Mouse (Mus musculus): ENCODE results near the gene Wipi2. TPM values are rescaled to one million over a fixed set of nuclear protein-coding genes. Genes with fewer than 3 reads are reported as not detected.

The Wipi2 gene
- total and polyA plus RNA-seq, 3 experiments = 10.9 to 42.8 (median 42.7) TPM

- DNase-seq (ENCODE audit: low spot score) = no peak
- peaks cover 72% of the 10 kb centered on the region for H3K36me3 ChIP-seq (replicated peaks)
- peaks cover 6% of the 10 kb centered on the region for H3K4me1 ChIP-seq (ENCODE audit: insufficient read depth, low read depth, low read length)
- H3K27me3 ChIP-seq (ENCODE audit: insufficient read depth, low read length) = no peaks in the 10 kb centered on the region
- H3K4me3 ChIP-seq (ENCODE audit: low read depth, low read length) = no peak overlapping the region
- no peaks in the 10 kb centered on the region for H3K9me3 ChIP-seq (replicated peaks)
- no peak for ATAC-seq (ENCODE audit: extremely low read depth, insufficient number of reproducible peaks, low FRiP score, poor library complexity, severe bottlenecking)
- no peak for TF ChIP-seq CTCF (IDR thresholded peaks at IDR 0.05; ENCODE audit: low read depth, low read length)
- TF ChIP-seq TAL1 (conservative IDR thresholded peaks at IDR 0.05; ENCODE audit: low read depth, low read length) = no peak
- no peak for TF ChIP-seq GATA1 (IDR thresholded peaks at IDR 0.05; ENCODE audit: borderline replicate concordance, low read length)
- no peak for TF ChIP-seq POLR2AphosphoS5 (IDR thresholded peaks at IDR 0.05; ENCODE audit: insufficient replicate concordance, low read depth, low read length)
- no peak for TF ChIP-seq GATA2 (IDR thresholded peaks at IDR 0.05; ENCODE audit: borderline replicate concordance, low read depth, low read length)
Measured at GRCm38 (mm10) chr5:142641331-142642051, 14.0 kb downstream of the Wipi2 start.

- Histone ChIP-seq H3K9me3 (replicated peaks) (no peaks in the 10 kb centered on the region), H3K4me3 (ENCODE audit: low read depth, low read length) (no peak overlapping the region), H3K36me3 (replicated peaks) (peaks cover 56% of the 10 kb centered on the region), H3K27me3 (ENCODE audit: insufficient read depth, low read length) (no peaks in the 10 kb centered on the region), H3K4me1 (ENCODE audit: insufficient read depth, low read depth, low read length) (peaks cover 55% of the 10 kb centered on the region)
- ATAC-seq (ENCODE audit: extremely low read depth, insufficient number of reproducible peaks, low FRiP score, poor library complexity, severe bottlenecking) = no peak
- DNase-seq (ENCODE audit: low spot score) = no peak
- no peak for TF ChIP-seq CTCF (IDR thresholded peaks at IDR 0.05; ENCODE audit: low read depth, low read length)
- TF ChIP-seq POLR2AphosphoS5 (IDR thresholded peaks at IDR 0.05; ENCODE audit: insufficient replicate concordance, low read depth, low read length) = no peak
- TF ChIP-seq GATA1 (IDR thresholded peaks at IDR 0.05; ENCODE audit: borderline replicate concordance, low read length) = no peak
- TF ChIP-seq GATA2 (IDR thresholded peaks at IDR 0.05; ENCODE audit: borderline replicate concordance, low read depth, low read length) = no peak
- TF ChIP-seq TAL1 (conservative IDR thresholded peaks at IDR 0.05; ENCODE audit: low read depth, low read length) = no peak
Measured at GRCm38 (mm10) chr5:142648162-142648561, 20.7 kb downstream of the Wipi2 start.

GRCm38 (mm10) chr5:142649460-142650050 is 22.1 kb downstream of the Wipi2 start:
- Histone ChIP-seq H3K36me3 (replicated peaks) (peaks cover 65% of the 10 kb centered on the region), H3K27me3 (ENCODE audit: insufficient read depth, low read length) (no peaks in the 10 kb centered on the region), H3K4me1 (ENCODE audit: insufficient read depth, low read depth, low read length) (peaks cover 55% of the 10 kb centered on the region), H3K4me3 (ENCODE audit: low read depth, low read length) (peak overlapping the region; percentile 57; the same call in 1 of the 2 replicates), H3K9me3 (replicated peaks) (no peaks in the 10 kb centered on the region)
- ATAC-seq (ENCODE audit: extremely low read depth, insufficient number of reproducible peaks, low FRiP score, poor library complexity, severe bottlenecking) (no peak), DNase-seq (ENCODE audit: low spot score) (no peak)
- TF ChIP-seq POLR2AphosphoS5 (IDR thresholded peaks at IDR 0.05; ENCODE audit: insufficient replicate concordance, low read depth, low read length) (no peak), TAL1 (conservative IDR thresholded peaks at IDR 0.05; ENCODE audit: low read depth, low read length) (no peak), GATA2 (IDR thresholded peaks at IDR 0.05; ENCODE audit: borderline replicate concordance, low read depth, low read length) (no peak), GATA1 (IDR thresholded peaks at IDR 0.05; ENCODE audit: borderline replicate concordance, low read length) (no peak), CTCF (IDR thresholded peaks at IDR 0.05; ENCODE audit: low read depth, low read length) (no peak)

GRCm38 (mm10) chr5:142650390-142650789 is 22.9 kb downstream of the Wipi2 start:
- peaks cover 74% of the 10 kb centered on the region for H3K36me3 ChIP-seq (replicated peaks)
- no peak for DNase-seq (ENCODE audit: low spot score)
- H3K4me1 ChIP-seq (ENCODE audit: insufficient read depth, low read depth, low read length) = peaks cover 55% of the 10 kb centered on the region
- ATAC-seq (ENCODE audit: extremely low read depth, insufficient number of reproducible peaks, low FRiP score, poor library complexity, severe bottlenecking) = no peak
- no peaks in the 10 kb centered on the region for H3K27me3 ChIP-seq (ENCODE audit: insufficient read depth, low read length)
- TF ChIP-seq TAL1 (conservative IDR thresholded peaks at IDR 0.05; ENCODE audit: low read depth, low read length) (no peak), GATA2 (IDR thresholded peaks at IDR 0.05; ENCODE audit: borderline replicate concordance, low read depth, low read length) (no peak), POLR2AphosphoS5 (IDR thresholded peaks at IDR 0.05; ENCODE audit: insufficient replicate concordance, low read depth, low read length) (no peak), CTCF (IDR thresholded peaks at IDR 0.05; ENCODE audit: low read depth, low read length) (no peak), GATA1 (IDR thresholded peaks at IDR 0.05; ENCODE audit: borderline replicate concordance, low read length) (no peak)
- H3K4me3 ChIP-seq (ENCODE audit: low read depth, low read length) = no peak overlapping the region; the same call in 1 of the 2 replicates
- no peaks in the 10 kb centered on the region for H3K9me3 ChIP-seq (replicated peaks)

- Histone ChIP-seq H3K4me1 (ENCODE audit: insufficient read depth, low read depth, low read length) (peaks cover 55% of the 10 kb centered on the region), H3K4me3 (ENCODE audit: low read depth, low read length) (no peak overlapping the region; the same call in 1 of the 2 replicates), H3K36me3 (replicated peaks) (peaks cover 78% of the 10 kb centered on the region), H3K27me3 (ENCODE audit: insufficient read depth, low read length) (no peaks in the 10 kb centered on the region), H3K9me3 (replicated peaks) (no peaks in the 10 kb centered on the region)
- TF ChIP-seq GATA2 (IDR thresholded peaks at IDR 0.05; ENCODE audit: borderline replicate concordance, low read depth, low read length) (no peak), POLR2AphosphoS5 (IDR thresholded peaks at IDR 0.05; ENCODE audit: insufficient replicate concordance, low read depth, low read length) (no peak), TAL1 (conservative IDR thresholded peaks at IDR 0.05; ENCODE audit: low read depth, low read length) (peak; percentile 51; the same call in 1 of the 2 replicates), GATA1 (IDR thresholded peaks at IDR 0.05; ENCODE audit: borderline replicate concordance, low read length) (no peak), CTCF (IDR thresholded peaks at IDR 0.05; ENCODE audit: low read depth, low read length) (no peak)
- peak; percentile 48 for DNase-seq (ENCODE audit: low spot score)
- peak; percentile 97 for ATAC-seq (ENCODE audit: extremely low read depth, insufficient number of reproducible peaks, low FRiP score, poor library complexity, severe bottlenecking)
Measured at GRCm38 (mm10) chr5:142650794-142651497, 23.4 kb downstream of the Wipi2 start.

GRCm38 (mm10) chr5:142652266-142652665 is 24.8 kb downstream of the Wipi2 start:
- DNase-seq (ENCODE audit: low spot score) = no peak
- Histone ChIP-seq H3K27me3 (ENCODE audit: insufficient read depth, low read length) (no peaks in the 10 kb centered on the region), H3K9me3 (replicated peaks) (no peaks in the 10 kb centered on the region), H3K4me3 (ENCODE audit: low read depth, low read length) (no peak overlapping the region), H3K4me1 (ENCODE audit: insufficient read depth, low read depth, low read length) (peaks cover 51% of the 10 kb centered on the region), H3K36me3 (replicated peaks) (peaks cover 83% of the 10 kb centered on the region)
- TF ChIP-seq CTCF (IDR thresholded peaks at IDR 0.05; ENCODE audit: low read depth, low read length) (no peak), POLR2AphosphoS5 (IDR thresholded peaks at IDR 0.05; ENCODE audit: insufficient replicate concordance, low read depth, low read length) (no peak), GATA1 (IDR thresholded peaks at IDR 0.05; ENCODE audit: borderline replicate concordance, low read length) (no peak), GATA2 (IDR thresholded peaks at IDR 0.05; ENCODE audit: borderline replicate concordance, low read depth, low read length) (no peak), TAL1 (conservative IDR thresholded peaks at IDR 0.05; ENCODE audit: low read depth, low read length) (no peak)
- ATAC-seq (ENCODE audit: extremely low read depth, insufficient number of reproducible peaks, low FRiP score, poor library complexity, severe bottlenecking) = no peak
